Mouse (Mus musculus): ENCODE measurements around the gene Dnm2. TPM values are rescaled to one million over a fixed set of nuclear protein-coding genes. Genes with fewer than 3 reads are reported as not detected.
A peak's percentile ranks its signal among the peaks of the same experiment; 100 is the strongest.

The Dnm2 gene
- total and polyA plus RNA-seq, 2 experiments from 2014 or later = 58.6 to 80.4 TPM

GRCm38 (mm10) chr9:21507753-21508430 is 83.2 kb downstream of the Dnm2 start:
- Histone ChIP-seq H3K9me3 (ENCODE audit: low read length) (no peaks in the 10 kb centered on the region), H3K9ac (replicated peaks; ENCODE audit: low read length) (no peak overlapping the region), H3K27ac (no peak overlapping the region), H3K36me3 (ENCODE audit: insufficient read depth, low read length) (peaks cover 36% of the 10 kb centered on the region), H3K27me3 (ENCODE audit: insufficient read depth, low read length) (no peaks in the 10 kb centered on the region), H3K4me2 (ENCODE audit: low read depth, low read length) (no peak overlapping the region), H3K4me3 (ENCODE audit: low read length) (no peak overlapping the region), H3K4me1 (ENCODE audit: insufficient read depth, low read length) (peaks cover 9% of the 10 kb centered on the region; the same call in 1 of the 2 replicates)
- ATAC-seq = no peak
- 86% methylated on average over 15 of the region's 15 CpGs for WGBS
- no peak for TF ChIP-seq CTCF (IDR thresholded peaks at IDR 0.05; ENCODE audit: low read depth)
- no peak for DNase-seq (ENCODE audit: low spot score)

- Histone ChIP-seq H3K4me1 (ENCODE audit: insufficient read depth, low read length) (peaks cover 9% of the 10 kb centered on the region; the same call in 1 of the 2 replicates), H3K9me3 (ENCODE audit: low read length) (no peaks in the 10 kb centered on the region), H3K27ac (peak overlapping the region; percentile 85; the same call in 1 of the 2 replicates), H3K27me3 (ENCODE audit: insufficient read depth, low read length) (no peaks in the 10 kb centered on the region), H3K4me2 (ENCODE audit: low read depth, low read length) (peak overlapping the region; percentile 66), H3K9ac (replicated peaks; ENCODE audit: low read length) (peak overlapping the region; percentile 54; the same call in 1 of the 2 replicates), H3K4me3 (ENCODE audit: low read length) (peak overlapping the region; percentile 53), H3K36me3 (ENCODE audit: insufficient read depth, low read length) (peaks cover 36% of the 10 kb centered on the region)
- ATAC-seq (no peak), DNase-seq (ENCODE audit: low spot score) (no peak)
- no peak for TF ChIP-seq CTCF (IDR thresholded peaks at IDR 0.05; ENCODE audit: low read depth)
- WGBS = 80% methylated on average over 7 of the region's 7 CpGs
Measured at GRCm38 (mm10) chr9:21508871-21509404, 84.2 kb downstream of the Dnm2 start.

- H3K36me3 ChIP-seq (ENCODE audit: insufficient read depth, low read length) = peaks cover 26% of the 10 kb centered on the region
- peak within 1 kb of the TSS; percentile 85 for H3K27ac ChIP-seq
- peaks cover 9% of the 10 kb centered on the region; the same call in 1 of the 2 replicates for H3K4me1 ChIP-seq (ENCODE audit: insufficient read depth, low read length)
- H3K9ac ChIP-seq (replicated peaks; ENCODE audit: low read length) = peak within 1 kb of the TSS; percentile 54
- peak within 1 kb of the TSS; percentile 53 for H3K4me3 ChIP-seq (ENCODE audit: low read length)
- no peaks in the 10 kb centered on the region for H3K9me3 ChIP-seq (ENCODE audit: low read length)
- ATAC-seq (peak; percentile 97), DNase-seq (ENCODE audit: low spot score) (peak; percentile 97)
- no peak for TF ChIP-seq CTCF (IDR thresholded peaks at IDR 0.05; ENCODE audit: low read depth)
- peak within 1 kb of the TSS; percentile 66 for H3K4me2 ChIP-seq (ENCODE audit: low read depth, low read length)
- WGBS = 1% methylated on average over 44 of the region's 44 CpGs
- no peaks in the 10 kb centered on the region for H3K27me3 ChIP-seq (ENCODE audit: insufficient read depth, low read length)
Measured at GRCm38 (mm10) chr9:21509772-21510688, 85.3 kb downstream of the Dnm2 start, which contains the start of gene Tmed1. Gene Tmed1 (minus strand): TSS chr9:21510252.

- Histone ChIP-seq H3K4me3 (ENCODE audit: low read length) (peak overlapping the region; percentile 53), H3K4me1 (ENCODE audit: insufficient read depth, low read length) (peaks cover 9% of the 10 kb centered on the region; the same call in 1 of the 2 replicates), H3K9me3 (ENCODE audit: low read length) (no peaks in the 10 kb centered on the region), H3K27me3 (ENCODE audit: insufficient read depth, low read length) (no peaks in the 10 kb centered on the region), H3K9ac (replicated peaks; ENCODE audit: low read length) (peak overlapping the region; percentile 54), H3K4me2 (ENCODE audit: low read depth, low read length) (peak overlapping the region; percentile 66), H3K36me3 (ENCODE audit: insufficient read depth, low read length) (peaks cover 20% of the 10 kb centered on the region), H3K27ac (peak overlapping the region; percentile 85)
- ATAC-seq = no peak
- no peak for TF ChIP-seq CTCF (IDR thresholded peaks at IDR 0.05; ENCODE audit: low read depth)
- no peak for DNase-seq (ENCODE audit: low spot score)
- 4% methylated on average over 7 of the region's 7 CpGs for WGBS
Measured at GRCm38 (mm10) chr9:21510689-21511015, 85.9 kb downstream of the Dnm2 start.

- H3K9me3 ChIP-seq (ENCODE audit: low read length) = no peaks in the 10 kb centered on the region
- H3K9ac ChIP-seq (replicated peaks; ENCODE audit: low read length) = peak overlapping the region; percentile 54
- TF ChIP-seq CTCF (IDR thresholded peaks at IDR 0.05; ENCODE audit: low read depth) = no peak
- H3K27me3 ChIP-seq (ENCODE audit: insufficient read depth, low read length) = no peaks in the 10 kb centered on the region
- peaks cover 9% of the 10 kb centered on the region; the same call in 1 of the 2 replicates for H3K4me1 ChIP-seq (ENCODE audit: insufficient read depth, low read length)
- peak overlapping the region; percentile 85 for H3K27ac ChIP-seq
- no peak for ATAC-seq
- no peak for DNase-seq (ENCODE audit: low spot score)
- H3K4me3 ChIP-seq (ENCODE audit: low read length) = peak overlapping the region; percentile 53
- H3K4me2 ChIP-seq (ENCODE audit: low read depth, low read length) = peak overlapping the region; percentile 66
- H3K36me3 ChIP-seq (ENCODE audit: insufficient read depth, low read length) = peaks cover 16% of the 10 kb centered on the region
- 80% methylated on average over 9 of the region's 9 CpGs for WGBS
Measured at GRCm38 (mm10) chr9:21511052-21511451, 86.3 kb downstream of the Dnm2 start.

- no peaks in the 10 kb centered on the region for H3K9me3 ChIP-seq (ENCODE audit: low read length)
- ATAC-seq (no peak), DNase-seq (ENCODE audit: low spot score) (no peak)
- H3K36me3 ChIP-seq (ENCODE audit: insufficient read depth, low read length) = no peaks in the 10 kb centered on the region
- no peak overlapping the region for H3K27ac ChIP-seq
- 96% methylated on average over 4 of the region's 4 CpGs for WGBS
- H3K4me3 ChIP-seq (ENCODE audit: low read length) = no peak overlapping the region
- H3K27me3 ChIP-seq (ENCODE audit: insufficient read depth, low read length) = no peaks in the 10 kb centered on the region
- no peak for TF ChIP-seq CTCF (IDR thresholded peaks at IDR 0.05; ENCODE audit: low read depth)
- peaks cover 9% of the 10 kb centered on the region; the same call in 1 of the 2 replicates for H3K4me1 ChIP-seq (ENCODE audit: insufficient read depth, low read length)
- H3K4me2 ChIP-seq (ENCODE audit: low read depth, low read length) = no peak overlapping the region
- no peak overlapping the region for H3K9ac ChIP-seq (replicated peaks; ENCODE audit: low read length)
Measured at GRCm38 (mm10) chr9:21513466-21513865, 88.8 kb downstream of the Dnm2 start.

Data from hindbrain, postnatal 0 days (tissue).